Mouse (Mus musculus): ENCODE results near the gene Nrp1. TPM values are rescaled to one million over a fixed set of nuclear protein-coding genes. Genes with fewer than 3 reads are reported as not detected.

Gene Nrp1
- polyA plus RNA-seq, 2 experiments = 33.8 to 75.1 TPM

- no peaks in the 10 kb centered on the region for H3K9me3 ChIP-seq (ENCODE audit: control insufficient read depth, low read length)
- peaks cover 18% of the 10 kb centered on the region; the same call in 1 of the 2 replicates for H3K4me1 ChIP-seq (ENCODE audit: control insufficient read depth, insufficient read depth, low read length)
- no peak overlapping the region for H3K27ac ChIP-seq (replicated peaks; ENCODE audit: low read depth, low read length)
- ATAC-seq (ENCODE audit: low FRiP score, low read depth) (no peak), DNase-seq (ENCODE audit: low spot score) (no peak)
- no peaks in the 10 kb centered on the region for H3K36me3 ChIP-seq (ENCODE audit: control insufficient read depth, insufficient read depth, low read length)
- H3K4me3 ChIP-seq (replicated peaks; ENCODE audit: low read length) = no peak overlapping the region
- H3K9ac ChIP-seq (ENCODE audit: low read depth, low read length, severe bottlenecking) = no peak overlapping the region
- H3K4me2 ChIP-seq (replicated peaks; ENCODE audit: low read depth, low read length, severe bottlenecking) = no peak overlapping the region
- no peaks in the 10 kb centered on the region for H3K27me3 ChIP-seq (ENCODE audit: control insufficient read depth, insufficient read depth, low read length)
- no peak for TF ChIP-seq POLR2A (IDR thresholded peaks at IDR 0.05; ENCODE audit: borderline replicate concordance, extremely low read depth, insufficient read depth, insufficient read length)
- WGBS = 44% methylated on average over 3 of the region's 3 CpGs
Observed at GRCm38 (mm10) chr8:128371789-128372188, 13.4 kb downstream of the Nrp1 start.

- TF ChIP-seq POLR2A (IDR thresholded peaks at IDR 0.05; ENCODE audit: borderline replicate concordance, extremely low read depth, insufficient read depth, insufficient read length) = no peak
- Histone ChIP-seq H3K36me3 (ENCODE audit: control insufficient read depth, insufficient read depth, low read length) (no peaks in the 10 kb centered on the region), H3K4me2 (replicated peaks; ENCODE audit: low read depth, low read length, severe bottlenecking) (no peak overlapping the region), H3K27ac (replicated peaks; ENCODE audit: low read depth, low read length) (no peak overlapping the region), H3K9ac (ENCODE audit: low read depth, low read length, severe bottlenecking) (no peak overlapping the region), H3K9me3 (ENCODE audit: control insufficient read depth, low read length) (no peaks in the 10 kb centered on the region), H3K4me3 (replicated peaks; ENCODE audit: low read length) (no peak overlapping the region), H3K4me1 (ENCODE audit: control insufficient read depth, insufficient read depth, low read length) (peaks cover 11% of the 10 kb centered on the region; the same call in 1 of the 2 replicates), H3K27me3 (ENCODE audit: control insufficient read depth, insufficient read depth, low read length) (no peaks in the 10 kb centered on the region)
- WGBS = 81% methylated on average over 5 of the region's 5 CpGs
- ATAC-seq (ENCODE audit: low FRiP score, low read depth) (no peak), DNase-seq (ENCODE audit: low spot score) (no peak)
Observed at GRCm38 (mm10) chr8:128372724-128373123, 14.3 kb downstream of the Nrp1 start.

DNA sequence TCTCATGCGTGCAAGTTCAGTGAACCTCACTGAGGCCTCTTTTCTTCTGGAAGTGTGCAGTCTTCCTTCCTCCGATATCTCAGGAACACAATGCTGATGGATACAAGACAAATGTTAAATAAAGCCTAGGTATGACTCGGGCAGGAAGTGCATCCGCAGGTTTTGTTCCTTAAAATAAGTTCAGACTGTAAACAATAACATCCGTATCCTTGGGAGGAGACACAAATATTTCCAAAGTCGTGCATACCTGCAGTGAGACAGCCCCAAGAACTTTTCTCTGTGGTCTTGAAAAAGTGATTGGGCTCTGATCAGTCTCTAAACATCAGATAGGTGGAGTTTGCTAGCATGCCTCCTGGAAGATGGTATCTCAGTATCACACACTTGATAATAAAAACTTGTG is 15.0 kb downstream of the Nrp1 start:
- no peak overlapping the region for H3K4me3 ChIP-seq (replicated peaks; ENCODE audit: low read length)
- peaks cover 11% of the 10 kb centered on the region; the same call in 1 of the 2 replicates for H3K4me1 ChIP-seq (ENCODE audit: control insufficient read depth, insufficient read depth, low read length)
- H3K9ac ChIP-seq (ENCODE audit: low read depth, low read length, severe bottlenecking) = no peak overlapping the region
- no peaks in the 10 kb centered on the region for H3K9me3 ChIP-seq (ENCODE audit: control insufficient read depth, low read length)
- no peak overlapping the region for H3K27ac ChIP-seq (replicated peaks; ENCODE audit: low read depth, low read length)
- no peak for TF ChIP-seq POLR2A (IDR thresholded peaks at IDR 0.05; ENCODE audit: borderline replicate concordance, extremely low read depth, insufficient read depth, insufficient read length)
- no peaks in the 10 kb centered on the region for H3K36me3 ChIP-seq (ENCODE audit: control insufficient read depth, insufficient read depth, low read length)
- no peak overlapping the region for H3K4me2 ChIP-seq (replicated peaks; ENCODE audit: low read depth, low read length, severe bottlenecking)
- WGBS = 90% methylated on average over 6 of the region's 6 CpGs
- H3K27me3 ChIP-seq (ENCODE audit: control insufficient read depth, insufficient read depth, low read length) = no peaks in the 10 kb centered on the region
- ATAC-seq (ENCODE audit: low FRiP score, low read depth) (no peak), DNase-seq (ENCODE audit: low spot score) (no peak)

GRCm38 (mm10) chr8:128375291-128375690 is 16.9 kb downstream of the Nrp1 start:
- Histone ChIP-seq H3K4me3 (replicated peaks; ENCODE audit: low read length) (no peak overlapping the region), H3K9me3 (ENCODE audit: control insufficient read depth, low read length) (no peaks in the 10 kb centered on the region), H3K27me3 (ENCODE audit: control insufficient read depth, insufficient read depth, low read length) (no peaks in the 10 kb centered on the region), H3K9ac (ENCODE audit: low read depth, low read length, severe bottlenecking) (no peak overlapping the region), H3K4me1 (ENCODE audit: control insufficient read depth, insufficient read depth, low read length) (peaks cover 11% of the 10 kb centered on the region; the same call in 1 of the 2 replicates), H3K4me2 (replicated peaks; ENCODE audit: low read depth, low read length, severe bottlenecking) (no peak overlapping the region), H3K27ac (replicated peaks; ENCODE audit: low read depth, low read length) (no peak overlapping the region), H3K36me3 (ENCODE audit: control insufficient read depth, insufficient read depth, low read length) (no peaks in the 10 kb centered on the region)
- ATAC-seq (ENCODE audit: low FRiP score, low read depth) = no peak
- WGBS = 40% methylated on average over 4 of the region's 4 CpGs
- DNase-seq (ENCODE audit: low spot score) = no peak
- TF ChIP-seq POLR2A (IDR thresholded peaks at IDR 0.05; ENCODE audit: borderline replicate concordance, extremely low read depth, insufficient read depth, insufficient read length) = no peak

DNA sequence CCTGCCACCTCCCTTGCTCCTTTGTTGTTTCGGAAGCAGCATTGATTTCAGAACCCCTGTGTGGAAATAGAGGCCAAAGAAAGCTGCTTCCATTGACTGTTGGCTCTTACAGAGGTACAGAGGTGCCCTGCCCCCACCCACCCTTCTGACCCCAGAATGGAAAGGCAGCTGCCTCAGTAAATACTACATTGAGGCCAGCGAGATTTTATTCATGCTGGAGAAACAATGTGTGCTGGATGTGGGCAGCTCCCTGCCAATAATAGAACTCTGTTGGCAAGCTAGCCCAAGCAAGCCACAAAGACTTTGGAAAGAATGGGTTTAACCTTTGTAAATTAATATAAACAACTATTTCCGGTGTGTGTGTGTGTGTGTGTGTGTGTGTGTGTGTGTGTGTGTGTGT is 24.8 kb downstream of the Nrp1 start:
- 48% methylated on average over 3 of the region's 3 CpGs for WGBS
- no peak for ATAC-seq (ENCODE audit: low FRiP score, low read depth)
- H3K4me1 ChIP-seq (ENCODE audit: control insufficient read depth, insufficient read depth, low read length) = peaks cover 17% of the 10 kb centered on the region

GRCm38 (mm10) chr8:128384366-128384765 is 26.0 kb downstream of the Nrp1 start:
- Histone ChIP-seq H3K36me3 (ENCODE audit: control insufficient read depth, insufficient read depth, low read length) (no peaks in the 10 kb centered on the region), H3K4me3 (replicated peaks; ENCODE audit: low read length) (no peak overlapping the region), H3K4me1 (ENCODE audit: control insufficient read depth, insufficient read depth, low read length) (peaks cover 17% of the 10 kb centered on the region), H3K27me3 (ENCODE audit: control insufficient read depth, insufficient read depth, low read length) (no peaks in the 10 kb centered on the region), H3K27ac (replicated peaks; ENCODE audit: low read depth, low read length) (no peak overlapping the region), H3K9me3 (ENCODE audit: control insufficient read depth, low read length) (no peaks in the 10 kb centered on the region), H3K4me2 (replicated peaks; ENCODE audit: low read depth, low read length, severe bottlenecking) (no peak overlapping the region), H3K9ac (ENCODE audit: low read depth, low read length, severe bottlenecking) (no peak overlapping the region)
- no peak for ATAC-seq (ENCODE audit: low FRiP score, low read depth)
- no peak for TF ChIP-seq POLR2A (IDR thresholded peaks at IDR 0.05; ENCODE audit: borderline replicate concordance, extremely low read depth, insufficient read depth, insufficient read length)
- no peak for DNase-seq (ENCODE audit: low spot score)
- 58% methylated on average over 2 of the region's 2 CpGs for WGBS

More for the DNA sequence above, 24.8 kb downstream of the Nrp1 start:
- Histone ChIP-seq H3K36me3 (ENCODE audit: control insufficient read depth, insufficient read depth, low read length) (no peaks in the 10 kb centered on the region), H3K9me3 (ENCODE audit: control insufficient read depth, low read length) (no peaks in the 10 kb centered on the region), H3K27me3 (ENCODE audit: control insufficient read depth, insufficient read depth, low read length) (no peaks in the 10 kb centered on the region), H3K27ac (replicated peaks; ENCODE audit: low read depth, low read length) (no peak overlapping the region), H3K4me3 (replicated peaks; ENCODE audit: low read length) (no peak overlapping the region), H3K9ac (ENCODE audit: low read depth, low read length, severe bottlenecking) (no peak overlapping the region), H3K4me2 (replicated peaks; ENCODE audit: low read depth, low read length, severe bottlenecking) (no peak overlapping the region)
- no peak for TF ChIP-seq POLR2A (IDR thresholded peaks at IDR 0.05; ENCODE audit: borderline replicate concordance, extremely low read depth, insufficient read depth, insufficient read length)
- DNase-seq (ENCODE audit: low spot score) = no peak

Measured in limb, embryonic 14.5 days (tissue).